In genomic region chr17:56273482-56273881, GRCm38 (mm10) we compare ENCODE assay signal across 23 mouse cellular contexts. TPM values are rescaled to one million over a fixed set of nuclear protein-coding genes. Genes with fewer than 3 reads are reported as not detected.
A peak's percentile ranks its signal among the peaks of the same experiment; 100 is the strongest.
DNase-seq lines count a peak whose midpoint lies in the region; ATAC-seq and TF ChIP-seq lines count a peak whose summit lies in the region.
"Had no signal": no experiment of that assay in that cellular context is flagged by ENCODE, and none has a peak within 500 bp of the region (broad histone marks: within the 10 kb centered on the region; RNA-seq: fewer than 3 reads in every experiment).

No protein-coding gene starts in this region.

- no peak overlapping the region for H3K4me3 ChIP-seq in heart, embryonic 14.5 days (ENCODE audit: control insufficient read depth in 1 of 2, insufficient read depth in 1 of 2, low read depth in 1 of 2, low read length in 2 of 2)
- H3K4me3 ChIP-seq in liver, embryonic 13.5 days (replicated peaks) = no peak overlapping the region
- no peak overlapping the region for H3K4me3 ChIP-seq in liver, embryonic 11.5 days (ENCODE audit: low read depth, low read length)
- H3K4me3 ChIP-seq in intestine, embryonic 16.5 days (ENCODE audit: low read length) = no peak overlapping the region
- peak overlapping the region; percentile 27 for H3K4me3 ChIP-seq in small intestine, adult 2 months (ENCODE audit: low read depth, low read length)
- no peak overlapping the region for H3K4me3 ChIP-seq in forebrain, embryonic 11.5 days (ENCODE audit: low read depth, low read length)
- H3K4me3 ChIP-seq: forebrain, embryonic 15.5 days; heart, embryonic 10.5 days had no signal

- no peak for TF ChIP-seq POLR2A in small intestine, adult 2 months (IDR thresholded peaks at IDR 0.05; ENCODE audit: low read depth, low read length)

- 0 out of 2 replicates have a peak overlapping the region, but pooled peaks have one; percentile 25 for H3K9ac ChIP-seq in heart, embryonic 14.5 days (ENCODE audit: low read length)
- peak overlapping the region; percentile 18 for H3K9ac ChIP-seq in liver, embryonic 13.5 days
- no peak overlapping the region for H3K9ac ChIP-seq in liver, embryonic 11.5 days (ENCODE audit: low read depth, low read length)
- H3K9ac ChIP-seq in intestine, embryonic 16.5 days (ENCODE audit: low read depth, low read length) = no peak overlapping the region
- H3K9ac ChIP-seq in forebrain, embryonic 11.5 days (ENCODE audit: low read length) = no peak overlapping the region
- H3K9ac ChIP-seq: forebrain, embryonic 15.5 days; hindbrain, embryonic 14.5 days had no signal

- 82% methylated on average over 7 of the region's 7 CpGs for WGBS in heart, embryonic 14.5 days
- WGBS in liver, embryonic 13.5 days (ENCODE audit: insufficient replicate concordance) = 78% methylated on average over 7 of the region's 7 CpGs
- 83% methylated on average over 7 of the region's 7 CpGs for WGBS in liver, embryonic 11.5 days
- WGBS in intestine, embryonic 16.5 days = 86% methylated on average over 7 of the region's 7 CpGs
- 76% methylated on average over 7 of the region's 7 CpGs for WGBS in small intestine, adult 2 months
- WGBS in forebrain, embryonic 11.5 days = 89% methylated on average over 7 of the region's 7 CpGs

- no peak for ATAC-seq in heart, embryonic 14.5 days (ENCODE audit: insufficient number of reproducible peaks, insufficient read depth, low FRiP score, low read depth)
- ATAC-seq in liver, embryonic 13.5 days (ENCODE audit: low read depth) = no peak
- no peak for ATAC-seq in liver, embryonic 11.5 days (replicated peaks; ENCODE audit: low FRiP score)
- no peak for ATAC-seq in intestine, embryonic 16.5 days
- ATAC-seq in forebrain, embryonic 11.5 days (replicated peaks; ENCODE audit: low FRiP score) = no peak
- ATAC-seq: forebrain, embryonic 15.5 days; midbrain, embryonic 16.5 days had no signal

- 0 out of 4 replicates have a peak overlapping the region, but pooled peaks of 1 of the 2 experiments have one; percentile 5 for H3K27ac ChIP-seq in heart, embryonic 14.5 days (replicated peaks in 1 of 2; ENCODE audit: control insufficient read depth in 1 of 2, insufficient read depth in 1 of 2, low read depth in 2 of 2, low read length in 2 of 2)
- peak overlapping the region; percentile 27; the same call in 1 of the 2 replicates for H3K27ac ChIP-seq in liver, embryonic 13.5 days
- H3K27ac ChIP-seq in liver, embryonic 11.5 days (ENCODE audit: low read depth, low read length) = no peak overlapping the region; the same call in 1 of the 2 replicates
- H3K27ac ChIP-seq in intestine, embryonic 16.5 days (ENCODE audit: low read length) = 0 out of 2 replicates have a peak overlapping the region, but pooled peaks have one; percentile 4
- H3K27ac ChIP-seq in small intestine, adult 2 months (ENCODE audit: insufficient read depth, low read depth, low read length) = peak overlapping the region; percentile 8
- H3K27ac ChIP-seq in forebrain, embryonic 11.5 days (ENCODE audit: low read depth, low read length) = no peak overlapping the region
- H3K27ac ChIP-seq: forebrain, embryonic 15.5 days; heart, embryonic 10.5 days; hindbrain, embryonic 14.5 days had no signal

- H3K36me3 ChIP-seq in heart, embryonic 14.5 days (ENCODE audit: control insufficient read depth, insufficient read depth, low read length) = peaks cover 53% of the 10 kb centered on the region
- H3K36me3 ChIP-seq in liver, embryonic 13.5 days = peaks cover 47% of the 10 kb centered on the region
- H3K36me3 ChIP-seq in liver, embryonic 11.5 days (ENCODE audit: control insufficient read depth, insufficient read depth, low read length) = peaks cover 20% of the 10 kb centered on the region
- H3K36me3 ChIP-seq in intestine, embryonic 16.5 days (ENCODE audit: control insufficient read depth, insufficient read depth, low read length) = peaks cover 15% of the 10 kb centered on the region
- H3K36me3 ChIP-seq in small intestine, adult 2 months (ENCODE audit: control insufficient read depth, insufficient read depth, low read length) = peaks cover 45% of the 10 kb centered on the region
- no peaks in the 10 kb centered on the region for H3K36me3 ChIP-seq in forebrain, embryonic 11.5 days (ENCODE audit: control insufficient read depth, insufficient read depth, low read length)
- H3K36me3 ChIP-seq: forebrain, embryonic 15.5 days had no signal

- no peak for TF ChIP-seq CTCF in small intestine, adult 2 months (IDR thresholded peaks at IDR 0.05; ENCODE audit: extremely low read depth, insufficient read length, insufficient replicate concordance, low read depth, low read length)

- peaks cover 4 to 27% of the 10 kb centered on the region in 2 experiments for H3K4me1 ChIP-seq in heart, embryonic 14.5 days (ENCODE audit: control insufficient read depth in 2 of 2, insufficient read depth in 2 of 2, low read length in 2 of 2)
- H3K4me1 ChIP-seq in liver, embryonic 13.5 days (replicated peaks) = peaks cover 77% of the 10 kb centered on the region
- peaks cover 27% of the 10 kb centered on the region for H3K4me1 ChIP-seq in liver, embryonic 11.5 days (replicated peaks; ENCODE audit: control insufficient read depth, insufficient read depth, low read length)
- H3K4me1 ChIP-seq in intestine, embryonic 16.5 days (ENCODE audit: control insufficient read depth, insufficient read depth, low read length) = peaks cover 16% of the 10 kb centered on the region
- peaks cover 29% of the 10 kb centered on the region for H3K4me1 ChIP-seq in small intestine, adult 2 months (ENCODE audit: control insufficient read depth, insufficient read depth, insufficient read length, low read length)
- H3K4me1 ChIP-seq in forebrain, embryonic 11.5 days (replicated peaks; ENCODE audit: control insufficient read depth, insufficient read depth, low read length) = peaks cover 2% of the 10 kb centered on the region; the same call in 1 of the 2 replicates

- no peak for DNase-seq in heart, postnatal 4 days
- DNase-seq in liver, embryonic 13.5 days = no peak
- DNase-seq in liver, embryonic 11.5 days (ENCODE audit: low spot score) = no peak
- no peak for DNase-seq in forebrain, embryonic 11.5 days (ENCODE audit: low spot score)
- no peak for DNase-seq in cerebellum, postnatal 10 days
- DNase-seq: adrenal gland, adult 2 months; cerebellum, adult 2 months; embryo, embryonic 11 days; kidney, adult 9 months; layer of hippocampus, adult 9-11 months; lung, adult 2 months; right cerebral cortex, postnatal 14 days had no signal

- H3K4me2 ChIP-seq in heart, embryonic 14.5 days (ENCODE audit: low read length) = no peak overlapping the region
- H3K4me2 ChIP-seq in liver, embryonic 13.5 days = no peak overlapping the region
- no peak overlapping the region for H3K4me2 ChIP-seq in liver, embryonic 11.5 days
- peak overlapping the region; percentile 14; the same call in 1 of the 2 replicates for H3K4me2 ChIP-seq in intestine, embryonic 16.5 days (ENCODE audit: low read depth, low read length)
- H3K4me2 ChIP-seq in forebrain, embryonic 11.5 days (ENCODE audit: low read depth, low read length, severe bottlenecking) = no peak overlapping the region
- H3K4me2 ChIP-seq: forebrain, embryonic 15.5 days; hindbrain, embryonic 14.5 days had no signal

- no peaks in the 10 kb centered on the region for H3K9me3 ChIP-seq in heart, embryonic 14.5 days (ENCODE audit: control insufficient read depth, low read length)
- H3K9me3 ChIP-seq in liver, embryonic 13.5 days (replicated peaks) = no peaks in the 10 kb centered on the region
- H3K9me3 ChIP-seq in liver, embryonic 11.5 days (ENCODE audit: control insufficient read depth, low read length) = no peaks in the 10 kb centered on the region
- no peaks in the 10 kb centered on the region for H3K9me3 ChIP-seq in intestine, embryonic 16.5 days (ENCODE audit: control insufficient read depth, low read length)
- no peaks in the 10 kb centered on the region for H3K9me3 ChIP-seq in forebrain, embryonic 11.5 days (ENCODE audit: control insufficient read depth, low read length)
- H3K9me3 ChIP-seq: forebrain, embryonic 15.5 days; G1E; heart, embryonic 10.5 days had no signal

- H3K27me3 ChIP-seq in heart, embryonic 14.5 days (ENCODE audit: control insufficient read depth, insufficient read depth, low read length) = no peaks in the 10 kb centered on the region
- H3K27me3 ChIP-seq in liver, embryonic 13.5 days = no peaks in the 10 kb centered on the region
- H3K27me3 ChIP-seq in liver, embryonic 11.5 days (replicated peaks; ENCODE audit: control insufficient read depth, insufficient read depth, low read length) = no peaks in the 10 kb centered on the region
- H3K27me3 ChIP-seq in intestine, embryonic 16.5 days (replicated peaks; ENCODE audit: control insufficient read depth, insufficient read depth, low read length) = no peaks in the 10 kb centered on the region
- no peaks in the 10 kb centered on the region for H3K27me3 ChIP-seq in small intestine, adult 2 months (ENCODE audit: control insufficient read depth, insufficient read depth, low read length)
- no peaks in the 10 kb centered on the region for H3K27me3 ChIP-seq in forebrain, embryonic 11.5 days (ENCODE audit: control insufficient read depth, insufficient read depth, low read length)
- H3K27me3 ChIP-seq: forebrain, embryonic 15.5 days had no signal

RNA-seq across cellular contexts. Expression of gene Ticam1, which starts 3.1 kb away (rescaled TPM):
- 9.2 and 9.3 TPM in 2 replicates for polyA plus RNA-seq in heart, embryonic 14.5 days (2014; fragmentation: Nextera tagmentation; extraction: Ambion mirVana)
- 10 to 100 TPM; 10.3 to 10.8 TPM for total RNA-seq in heart, postnatal 4 days (2021)
- polyA plus RNA-seq in liver, embryonic 13.5 days (2015; fragmentation: Nextera tagmentation; extraction: Ambion mirVana) = 2.3 and 2.7 TPM in 2 replicates
- 5.8 and 6.2 TPM in 2 replicates for polyA plus RNA-seq in liver, embryonic 11.5 days (2014; fragmentation: Nextera tagmentation; extraction: Ambion mirVana)
- 16.4 and 19.4 TPM in 2 replicates for polyA plus RNA-seq in intestine, embryonic 16.5 days (2015; fragmentation: Nextera tagmentation; extraction: Ambion mirVana)
- 39.7 and 96.6 TPM in 2 replicates for polyA plus RNA-seq in small intestine, adult 2 months (2012; rRNA removed)
- 2.5 and 3.0 TPM in 2 replicates for polyA plus RNA-seq in forebrain, embryonic 11.5 days (2014; fragmentation: Nextera tagmentation; extraction: Ambion mirVana)

RNA-seq across cellular contexts. Expression of gene Fem1a, which starts 16.9 kb away (rescaled TPM):
- polyA plus RNA-seq in heart, embryonic 14.5 days (2014; fragmentation: Nextera tagmentation; extraction: Ambion mirVana) = 23.6 and 25.9 TPM in 2 replicates
- 10 to 100 TPM; 69.6 to 73.8 TPM for total RNA-seq in heart, postnatal 4 days (2021)
- 6.1 and 7.1 TPM in 2 replicates for polyA plus RNA-seq in liver, embryonic 13.5 days (2015; fragmentation: Nextera tagmentation; extraction: Ambion mirVana)
- 14.0 and 15.0 TPM in 2 replicates for polyA plus RNA-seq in liver, embryonic 11.5 days (2014; fragmentation: Nextera tagmentation; extraction: Ambion mirVana)
- 11.7 and 12.8 TPM in 2 replicates for polyA plus RNA-seq in intestine, embryonic 16.5 days (2015; fragmentation: Nextera tagmentation; extraction: Ambion mirVana)
- polyA plus RNA-seq in small intestine, adult 2 months (2012; rRNA removed) = 21.3 and 22.9 TPM in 2 replicates
- polyA plus RNA-seq in forebrain, embryonic 11.5 days (2014; fragmentation: Nextera tagmentation; extraction: Ambion mirVana) = 16.5 and 16.6 TPM in 2 replicates

RNA-seq across cellular contexts. Expression of gene Plin3, which starts 19.2 kb away (rescaled TPM):
- 66.4 and 70.9 TPM in 2 replicates for polyA plus RNA-seq in heart, embryonic 14.5 days (2014; fragmentation: Nextera tagmentation; extraction: Ambion mirVana)
- 10 to 100 TPM; 56.3 to 65.7 TPM for total RNA-seq in heart, postnatal 4 days (2021)
- polyA plus RNA-seq in liver, embryonic 13.5 days (2015; fragmentation: Nextera tagmentation; extraction: Ambion mirVana) = 24.9 and 27.1 TPM in 2 replicates
- 48.4 and 53.7 TPM in 2 replicates for polyA plus RNA-seq in liver, embryonic 11.5 days (2014; fragmentation: Nextera tagmentation; extraction: Ambion mirVana)
- polyA plus RNA-seq in intestine, embryonic 16.5 days (2015; fragmentation: Nextera tagmentation; extraction: Ambion mirVana) = 287 and 364 TPM in 2 replicates
- 137 and 299 TPM in 2 replicates for polyA plus RNA-seq in small intestine, adult 2 months (2012; rRNA removed)
- polyA plus RNA-seq in forebrain, embryonic 11.5 days (2014; fragmentation: Nextera tagmentation; extraction: Ambion mirVana) = 37.5 and 44.6 TPM in 2 replicates

RNA-seq across cellular contexts. Expression of gene Arrdc5, which starts 26.6 kb away (rescaled TPM):
- not detected in 2 replicates for polyA plus RNA-seq in heart, embryonic 14.5 days (2014; fragmentation: Nextera tagmentation; extraction: Ambion mirVana)
- total RNA-seq in heart, postnatal 4 days (2021) = not detected
- not detected in 2 replicates for polyA plus RNA-seq in liver, embryonic 13.5 days (2015; fragmentation: Nextera tagmentation; extraction: Ambion mirVana)
- polyA plus RNA-seq in liver, embryonic 11.5 days (2014; fragmentation: Nextera tagmentation; extraction: Ambion mirVana) = not detected in 2 replicates
- not detected in 2 replicates for polyA plus RNA-seq in intestine, embryonic 16.5 days (2015; fragmentation: Nextera tagmentation; extraction: Ambion mirVana)
- not detected in 2 replicates for polyA plus RNA-seq in small intestine, adult 2 months (2012; rRNA removed)
- polyA plus RNA-seq in forebrain, embryonic 11.5 days (2014; fragmentation: Nextera tagmentation; extraction: Ambion mirVana) = not detected in 2 replicates
- total RNA-seq: adrenal gland, adult 2 months; G1E; gastrocnemius, adult 18-20 months; left cerebral cortex, postnatal 14 days had no signal
- polyA plus RNA-seq: adrenal gland, adult 2 months; cerebellum, adult 2 months; forebrain, embryonic 15.5 days; G1E; heart, embryonic 10.5 days; hindbrain, embryonic 14.5 days; lung, adult 2 months; midbrain, embryonic 16.5 days; neural tube, embryonic 11.5 days had no signal

RNA-seq across cellular contexts. Expression of gene Uhrf1, which starts 29.6 kb away (rescaled TPM):
- 42.8 and 44.6 TPM in 2 replicates for polyA plus RNA-seq in heart, embryonic 14.5 days (2014; fragmentation: Nextera tagmentation; extraction: Ambion mirVana)
- 10 to 100 TPM; 71.8 to 76.7 TPM for total RNA-seq in heart, postnatal 4 days (2021)
- polyA plus RNA-seq in liver, embryonic 13.5 days (2015; fragmentation: Nextera tagmentation; extraction: Ambion mirVana) = 121 and 131 TPM in 2 replicates
- 172 and 182 TPM in 2 replicates for polyA plus RNA-seq in liver, embryonic 11.5 days (2014; fragmentation: Nextera tagmentation; extraction: Ambion mirVana)
- polyA plus RNA-seq in intestine, embryonic 16.5 days (2015; fragmentation: Nextera tagmentation; extraction: Ambion mirVana) = 103 and 114 TPM in 2 replicates
- 7.6 and 16.3 TPM in 2 replicates for polyA plus RNA-seq in small intestine, adult 2 months (2012; rRNA removed)
- polyA plus RNA-seq in forebrain, embryonic 11.5 days (2014; fragmentation: Nextera tagmentation; extraction: Ambion mirVana) = 197 and 223 TPM in 2 replicates

Comparison
In these comparisons a context has a peak if more than half of its experiments do, and no peak if none do; other contexts are left out.
1. H3K27ac ChIP-seq: peak in liver, embryonic 13.5 days (single experiment), intestine, embryonic 16.5 days (single experiment) and small intestine, adult 2 months (single experiment); none in liver, embryonic 11.5 days (single experiment) and forebrain, embryonic 11.5 days (single experiment).
2. H3K9ac ChIP-seq: peak in heart, embryonic 14.5 days (single experiment) and liver, embryonic 13.5 days (single experiment); none in liver, embryonic 11.5 days (single experiment), intestine, embryonic 16.5 days (single experiment) and forebrain, embryonic 11.5 days (single experiment).